Mouse (Mus musculus) embryonic facial prominence, embryonic 12.5 days (tissue): ENCODE results near the gene AA986860. TPM values are rescaled to one million over a fixed set of nuclear protein-coding genes. Genes with fewer than 3 reads are reported as not detected.

Source experiments
- ATAC-seq: fragments of 200-750 bp; cut with Nextera tagmentation; 2 replicates; pipeline ENCODE4 v1.8.0; 2017; ENCODE audit not compliant: insufficient number of reproducible peaks, insufficient read depth, low FRiP score, low TSS enrichment
- H3K27ac ChIP-seq: fragments of 300-500 bp; sonication (generic); 2 replicates; pipeline ENCODE4 v1.5.1; 2016; ENCODE audit warnings: mild to moderate bottlenecking
- H3K27me3 ChIP-seq: fragments of 300-500 bp; sonication (generic); 2 replicates; pipeline ENCODE4 v1.6.1; 2016; ENCODE audit warnings: mild to moderate bottlenecking, moderate library complexity
- H3K36me3 ChIP-seq: fragments of 300-500 bp; sonication (generic); 2 replicates; pipeline ENCODE4 v1.6.1; 2016; ENCODE audit warnings: mild to moderate bottlenecking
- H3K4me1 ChIP-seq: fragments of 300-500 bp; sonication (generic); 2 replicates; pipeline ENCODE4 v1.6.1; 2016
- H3K4me2 ChIP-seq: fragments of 300-500 bp; sonication (generic); replicated peaks from 2 replicates; pipeline ENCODE4 v1.6.1; 2016; ENCODE audit warnings: mild to moderate bottlenecking, moderate library complexity
- H3K4me3 ChIP-seq: fragments of 300-500 bp; sonication (generic); 2 replicates; pipeline ENCODE4 v1.5.1; 2016; ENCODE audit warnings: mild to moderate bottlenecking
- H3K9ac ChIP-seq: fragments of 300-500 bp; sonication (generic); 2 replicates; pipeline ENCODE4 v1.6.1; 2016; ENCODE audit warnings: mild to moderate bottlenecking, moderate library complexity
- H3K9me3 ChIP-seq: fragments of 300-500 bp; sonication (generic); 2 replicates; pipeline ENCODE4 v1.6.1; 2016; ENCODE audit warnings: mild to moderate bottlenecking, moderate library complexity
- WGBS: fragments of 180-500 bp; shearing (Covaris S2); methylation state at CpG from one replicate; pipeline ENCODE4 v1.1.7; 2016; 5-methylcytosine and 5-hydroxymethylcytosine counted together
- polyA plus RNA-seq: library from polyadenylated mRNA; unstranded; fragments of >200 nt; fragmentation: Nextera tagmentation; extraction: Ambion mirVana; gene quantifications from 2 replicates; pipeline ENCODE4 v1.2.1, GENCODE M21; 2016

The AA986860 gene
- 0.83 and 1.00 TPM in 2 replicates for polyA plus RNA-seq

DNA sequence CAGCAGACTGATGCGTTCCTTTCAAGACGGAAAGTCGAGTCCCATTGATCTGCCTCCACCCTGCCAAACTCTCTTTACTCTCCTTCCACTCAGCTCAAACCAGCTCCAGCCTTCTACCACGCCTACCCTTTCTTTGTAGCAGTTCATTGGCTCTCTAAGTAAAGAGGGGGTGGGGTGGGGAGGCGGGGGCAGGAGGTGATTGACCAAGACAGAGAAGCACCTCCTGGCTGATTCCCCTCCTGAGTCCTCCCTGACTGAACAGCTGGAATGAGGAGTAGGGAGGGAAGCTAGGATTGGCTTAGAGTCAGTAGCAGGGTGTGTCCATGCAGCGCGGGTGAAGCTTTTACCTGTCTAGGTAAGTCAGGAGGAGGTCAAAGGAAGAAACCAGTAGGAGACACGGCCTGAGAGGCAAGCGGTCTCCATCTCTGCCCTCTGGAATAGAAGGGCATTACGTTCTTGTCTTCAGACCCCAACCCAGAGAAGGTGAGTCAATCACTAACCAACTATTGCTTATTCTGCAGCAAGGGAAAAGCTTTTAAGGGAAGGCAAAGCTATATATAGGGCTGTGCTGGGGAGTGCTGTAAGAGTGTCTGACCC lies at the start of gene AA986860:
Gene AA986860 (plus strand): TSS at position 236 of the 597 bp plus-strand sequence.
- peaks cover 6% of the 10 kb centered on the region; the same call in 1 of the 2 replicates for H3K4me1 ChIP-seq
- H3K4me3 ChIP-seq, result no peak within 1 kb of the TSS
- 0 out of 2 replicates have a peak, but pooled peaks have one; percentile 35 for ATAC-seq
- no peaks in the 10 kb centered on the region for H3K36me3 ChIP-seq
- no peaks in the 10 kb centered on the region for H3K27me3 ChIP-seq
- H3K9ac ChIP-seq, result no peak within 1 kb of the TSS
- H3K27ac ChIP-seq, result no peak within 1 kb of the TSS
- H3K9me3 ChIP-seq, result no peaks in the 10 kb centered on the region
- peak within 1 kb of the TSS; percentile 41 for H3K4me2 ChIP-seq
- WGBS, result 7% methylated on average over 10 of the region's 10 CpGs

DNA sequence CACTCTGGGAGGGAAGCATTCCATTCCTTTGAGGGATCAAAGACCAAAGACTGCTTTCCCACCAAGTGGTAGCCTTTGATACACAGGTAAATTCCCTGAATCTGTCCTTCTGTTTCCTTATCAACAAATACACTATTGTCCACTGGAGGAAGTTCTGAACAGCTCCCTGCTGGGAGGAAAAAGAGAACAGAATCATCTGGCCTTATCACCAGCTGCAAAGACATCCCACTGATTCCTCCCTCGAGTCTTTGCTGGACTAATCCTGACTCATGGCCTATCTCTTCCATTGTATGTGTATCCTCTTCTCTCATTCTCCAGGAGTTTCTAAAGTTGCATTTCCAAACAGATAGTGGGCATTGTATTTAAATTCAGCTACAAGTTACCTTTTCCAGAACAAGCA lies 47.9 kb upstream of the AA986860 start:
- H3K27ac ChIP-seq, result no peak overlapping the region
- H3K4me3 ChIP-seq, result no peak overlapping the region
- no peak overlapping the region for H3K9ac ChIP-seq
- no peaks in the 10 kb centered on the region for H3K9me3 ChIP-seq
- 52% methylated on average over 1 of the region's 1 CpGs for WGBS
- ATAC-seq, result no peak
- no peak overlapping the region for H3K4me2 ChIP-seq
- no peaks in the 10 kb centered on the region for H3K4me1 ChIP-seq
- no peaks in the 10 kb centered on the region for H3K36me3 ChIP-seq
- no peaks in the 10 kb centered on the region for H3K27me3 ChIP-seq

DNA sequence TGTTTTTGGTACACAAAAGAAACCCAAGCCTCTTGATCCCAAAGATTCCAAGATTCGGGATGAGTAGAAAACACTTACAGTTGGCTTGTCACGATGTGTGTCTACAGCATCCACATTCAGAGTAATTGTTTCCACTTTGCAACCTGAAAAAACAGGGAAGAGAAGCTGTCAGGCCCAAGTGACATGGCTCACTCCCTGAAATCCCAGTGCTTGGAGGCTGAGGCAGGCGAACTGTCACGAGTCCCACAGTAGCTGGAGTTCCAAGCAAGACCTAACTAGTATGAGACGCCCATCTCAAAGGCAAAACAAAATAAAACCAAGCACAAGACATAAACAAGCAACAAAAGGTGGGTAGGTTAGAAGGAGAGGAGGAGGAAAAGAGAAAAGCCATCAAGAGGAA lies 33.2 kb upstream of the AA986860 start:
- no peak for ATAC-seq
- Histone ChIP-seq H3K4me3 (no peak overlapping the region), H3K9me3 (no peaks in the 10 kb centered on the region), H3K9ac (no peak overlapping the region), H3K27ac (no peak overlapping the region), H3K36me3 (peaks cover 45% of the 10 kb centered on the region), H3K27me3 (no peaks in the 10 kb centered on the region), H3K4me1 (no peaks in the 10 kb centered on the region), H3K4me2 (no peak overlapping the region)
- WGBS, result 89% methylated on average over 5 of the region's 5 CpGs

DNA sequence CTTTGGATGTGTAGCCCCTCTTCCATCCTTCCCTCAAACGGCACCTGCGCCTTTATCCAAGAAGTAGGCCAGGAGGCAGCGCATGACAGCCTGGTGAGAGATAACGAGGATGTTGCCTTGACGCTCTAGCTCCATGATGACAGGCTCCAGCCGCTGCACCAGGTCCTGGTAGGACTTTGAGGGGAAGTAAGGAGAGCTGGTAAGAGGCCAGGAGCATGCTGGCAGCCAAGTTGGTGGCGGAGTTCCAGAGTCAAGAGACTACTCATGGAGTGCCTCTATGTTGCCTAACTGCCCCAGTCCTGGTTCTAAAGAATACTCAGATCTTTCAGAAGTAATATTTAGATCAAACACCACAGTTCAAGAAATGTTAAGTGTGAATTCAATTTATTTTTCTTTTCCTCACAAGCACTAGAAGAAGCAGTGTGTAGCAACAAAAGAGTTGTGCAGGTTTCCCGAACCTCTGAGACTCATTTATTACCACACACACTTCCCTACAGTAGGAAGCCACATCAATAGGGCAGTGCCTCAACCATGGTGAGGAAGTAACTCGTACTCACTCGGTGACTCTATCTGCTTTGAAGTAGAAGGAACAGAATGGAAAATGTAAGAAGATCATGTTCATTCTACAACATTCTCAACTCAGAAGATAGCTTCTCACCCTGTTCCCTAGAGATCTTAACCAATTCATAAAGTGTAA lies 31.7 kb upstream of the AA986860 start:
- Histone ChIP-seq H3K27ac (no peak overlapping the region), H3K4me1 (no peaks in the 10 kb centered on the region), H3K4me3 (no peak overlapping the region), H3K27me3 (no peaks in the 10 kb centered on the region), H3K36me3 (peaks cover 48% of the 10 kb centered on the region), H3K9me3 (no peaks in the 10 kb centered on the region), H3K4me2 (no peak overlapping the region), H3K9ac (no peak overlapping the region)
- WGBS, result 94% methylated on average over 10 of the region's 10 CpGs
- ATAC-seq, result no peak

DNA sequence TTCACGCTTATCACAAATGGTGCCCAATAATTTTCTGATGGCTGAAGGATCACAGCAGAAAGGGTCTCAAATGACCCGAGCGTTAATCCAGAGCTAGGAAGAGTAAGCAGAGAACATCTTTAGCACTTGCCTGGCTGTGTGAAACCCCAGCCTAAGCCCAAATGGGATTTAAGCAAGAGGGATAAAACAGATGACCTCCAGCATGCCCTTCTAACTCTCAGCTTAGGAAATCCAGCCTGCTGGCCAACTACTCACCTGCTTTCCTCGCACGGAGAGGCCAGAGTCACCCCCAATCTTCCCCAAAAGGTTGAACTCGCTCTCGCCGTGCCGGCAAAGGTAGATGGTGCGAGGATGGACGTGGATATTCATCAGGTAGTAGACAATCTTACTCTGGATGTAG lies 29.8 kb upstream of the AA986860 start:
- 93% methylated on average over 11 of the region's 11 CpGs for WGBS
- H3K27ac ChIP-seq, result no peak overlapping the region
- no peak overlapping the region for H3K4me3 ChIP-seq
- no peaks in the 10 kb centered on the region for H3K27me3 ChIP-seq
- H3K9ac ChIP-seq, result no peak overlapping the region
- ATAC-seq, result no peak
- H3K9me3 ChIP-seq, result no peaks in the 10 kb centered on the region
- H3K4me2 ChIP-seq, result no peak overlapping the region
- no peaks in the 10 kb centered on the region for H3K4me1 ChIP-seq
- H3K36me3 ChIP-seq, result peaks cover 60% of the 10 kb centered on the region

DNA sequence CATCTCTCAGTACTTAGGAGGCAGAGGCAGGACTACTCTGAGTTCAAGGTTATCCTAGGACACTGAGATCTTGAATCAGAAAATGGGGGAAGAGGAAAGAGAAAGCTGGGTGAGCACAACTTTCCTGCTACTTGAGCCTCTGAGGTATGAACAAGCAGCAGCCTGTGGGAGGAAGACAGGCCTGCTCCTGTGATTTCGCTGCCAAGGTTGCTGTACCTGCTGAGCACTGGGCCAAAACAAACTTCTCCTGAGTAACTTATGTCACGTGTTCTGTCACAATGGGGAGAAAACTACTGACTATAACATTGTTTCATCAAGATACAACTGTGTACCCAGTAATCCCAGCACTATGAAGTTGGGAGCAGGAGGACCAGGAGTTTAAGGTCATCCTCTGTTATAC lies 28.2 kb upstream of the AA986860 start:
- 79% methylated on average over 2 of the region's 2 CpGs for WGBS
- Histone ChIP-seq H3K4me2 (no peak overlapping the region), H3K27ac (no peak overlapping the region), H3K9ac (no peak overlapping the region), H3K4me1 (no peaks in the 10 kb centered on the region), H3K4me3 (no peak overlapping the region), H3K9me3 (no peaks in the 10 kb centered on the region), H3K27me3 (no peaks in the 10 kb centered on the region), H3K36me3 (peaks cover 47% of the 10 kb centered on the region)
- ATAC-seq, result no peak

DNA sequence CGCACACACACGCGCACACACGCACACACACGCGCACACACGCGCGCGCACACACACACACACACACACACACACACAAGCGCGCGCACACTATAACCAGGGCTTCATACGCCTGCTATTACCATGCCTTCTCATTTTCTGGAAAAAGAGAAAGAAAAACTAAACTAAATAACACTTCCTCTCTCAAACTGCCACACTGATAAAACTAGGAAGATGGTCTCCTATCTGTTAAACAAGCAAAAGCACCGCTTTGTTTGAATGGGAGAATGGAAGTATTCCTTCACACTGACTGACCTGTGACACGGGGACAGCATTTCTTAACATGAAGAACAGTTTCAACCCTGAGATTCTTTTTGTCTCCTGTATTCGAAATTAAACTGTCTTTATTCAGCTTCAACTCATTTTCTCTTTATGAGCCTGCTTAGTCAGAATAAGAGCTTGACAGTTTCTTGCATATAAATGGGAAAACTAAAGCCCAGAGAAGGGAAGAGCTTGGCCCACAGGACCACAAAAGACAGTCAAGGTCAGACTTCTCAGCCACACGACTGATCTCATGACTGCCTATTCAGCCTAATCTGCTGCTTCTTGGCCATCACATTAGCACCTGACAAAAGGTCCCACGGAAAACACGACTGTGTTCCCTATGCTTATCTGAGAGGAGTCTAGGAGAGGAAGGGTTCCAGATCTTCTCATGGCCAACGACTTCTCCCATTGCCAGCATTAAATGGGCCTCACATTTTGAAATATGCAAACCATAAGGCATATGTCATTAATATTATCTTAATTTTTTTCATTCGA lies 21.3 kb upstream of the AA986860 start:
- Histone ChIP-seq H3K4me3 (no peak overlapping the region), H3K9ac (no peak overlapping the region), H3K27me3 (no peaks in the 10 kb centered on the region), H3K27ac (no peak overlapping the region), H3K36me3 (peaks cover 15% of the 10 kb centered on the region; the same call in 1 of the 2 replicates), H3K4me1 (0 out of 2 replicates have a peak, but pooled peaks cover 4% of the 10 kb centered on the region), H3K4me2 (no peak overlapping the region), H3K9me3 (no peaks in the 10 kb centered on the region)
- 92% methylated on average over 22 of the region's 22 CpGs for WGBS
- ATAC-seq, result no peak

DNA sequence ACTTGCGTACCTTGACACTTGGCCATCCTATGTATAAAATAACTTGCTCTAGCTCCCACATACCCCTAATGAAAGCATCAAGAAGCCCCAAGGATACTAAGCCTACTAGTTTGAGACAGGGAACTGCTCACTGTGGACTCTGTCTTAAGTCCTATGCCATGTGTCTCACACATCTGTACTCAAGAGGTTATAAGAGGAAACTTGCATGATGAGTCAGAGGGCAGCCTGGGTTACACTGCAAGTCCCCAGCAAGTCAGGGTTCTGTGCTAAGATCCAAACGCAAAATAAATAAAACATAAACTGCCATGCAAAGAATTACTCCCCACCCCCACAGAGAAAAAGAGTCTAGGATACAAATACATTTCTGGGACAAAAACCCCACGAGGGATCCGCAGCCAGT lies 17.7 kb upstream of the AA986860 start:
- H3K9me3 ChIP-seq, result no peaks in the 10 kb centered on the region
- peaks cover 11% of the 10 kb centered on the region for H3K4me1 ChIP-seq
- ATAC-seq, result no peak
- no peak overlapping the region for H3K9ac ChIP-seq
- H3K27me3 ChIP-seq, result no peaks in the 10 kb centered on the region
- H3K4me2 ChIP-seq, result no peak overlapping the region
- WGBS, result 72% methylated on average over 4 of the region's 4 CpGs
- no peak overlapping the region for H3K27ac ChIP-seq
- no peak overlapping the region for H3K4me3 ChIP-seq
- 0 out of 2 replicates have a peak, but pooled peaks cover 3% of the 10 kb centered on the region for H3K36me3 ChIP-seq

DNA sequence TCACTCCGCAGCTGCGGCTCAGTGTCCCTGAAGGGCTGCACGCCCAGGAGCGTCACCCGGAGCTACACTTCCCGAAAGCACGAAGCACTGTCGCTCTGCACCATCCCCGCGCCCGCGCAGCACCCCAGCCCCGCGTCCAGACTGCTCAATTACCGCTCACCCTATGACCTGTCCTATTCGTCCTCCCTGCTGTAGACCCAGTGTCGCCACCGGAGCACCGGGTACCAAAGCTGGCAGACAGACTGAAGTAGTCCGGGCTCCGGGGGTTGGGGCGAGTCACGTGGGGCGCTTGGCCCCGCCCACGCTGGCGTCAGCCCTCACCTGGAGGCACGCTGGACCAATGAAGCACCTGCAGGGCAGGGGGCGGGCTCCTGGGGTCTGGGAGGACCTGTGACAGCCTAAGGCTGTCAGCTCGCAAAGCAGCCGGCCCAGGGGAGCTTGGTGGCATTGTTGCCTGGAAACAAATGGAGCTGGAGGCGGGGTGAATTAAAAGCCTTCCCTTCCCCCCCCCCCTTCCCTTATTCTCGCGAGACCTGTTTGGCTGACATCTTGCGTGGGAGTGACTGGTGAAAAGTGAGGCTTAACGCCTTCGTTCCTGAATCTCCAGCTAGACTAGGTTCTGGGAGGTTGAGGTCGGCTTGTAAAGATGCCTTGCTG lies 16.1 kb upstream of the AA986860 start, which contains the start of gene Gm29427:
Gene Gm29427 (minus strand): TSS at position 239 of the 657 bp plus-strand sequence.
- Histone ChIP-seq H3K27ac (peak within 1 kb of the TSS; percentile 70; the same call in 1 of the 2 replicates), H3K4me2 (peak within 1 kb of the TSS; percentile 77), H3K4me3 (peak within 1 kb of the TSS; percentile 87), H3K9ac (peak within 1 kb of the TSS; percentile 88), H3K36me3 (peaks cover 5% of the 10 kb centered on the region), H3K9me3 (no peaks in the 10 kb centered on the region), H3K27me3 (no peaks in the 10 kb centered on the region), H3K4me1 (peaks cover 14% of the 10 kb centered on the region)
- ATAC-seq, result peak; percentile 90
- WGBS, result under 1% methylated on average over 38 of the region's 38 CpGs

DNA sequence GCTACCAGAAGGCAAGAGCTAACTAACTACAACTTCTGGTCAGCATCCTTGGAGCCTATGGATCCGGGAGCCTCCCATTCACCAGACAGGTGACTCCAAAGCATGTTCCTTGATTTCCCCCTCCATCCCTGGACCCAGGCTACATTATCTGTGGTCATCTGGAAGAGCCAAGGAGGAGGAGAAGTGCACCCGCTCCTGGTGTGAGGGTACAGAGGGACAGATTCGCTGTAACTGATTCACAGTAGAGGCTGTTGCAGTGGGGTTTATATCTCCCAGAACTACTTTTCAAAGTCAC lies 15.6 kb upstream of the AA986860 start:
- peak overlapping the region; percentile 77 for H3K4me2 ChIP-seq
- H3K9ac ChIP-seq, result peak overlapping the region; percentile 88
- H3K27me3 ChIP-seq, result no peaks in the 10 kb centered on the region
- no peaks in the 10 kb centered on the region for H3K9me3 ChIP-seq
- 1% methylated on average over 3 of the region's 3 CpGs for WGBS
- peaks cover 5% of the 10 kb centered on the region for H3K36me3 ChIP-seq
- ATAC-seq, result peak; percentile 18; the same call in 1 of the 2 replicates
- peaks cover 14% of the 10 kb centered on the region for H3K4me1 ChIP-seq
- 0 out of 2 replicates have a peak overlapping the region, but pooled peaks have one; percentile 70 for H3K27ac ChIP-seq
- peak overlapping the region; percentile 87 for H3K4me3 ChIP-seq

DNA sequence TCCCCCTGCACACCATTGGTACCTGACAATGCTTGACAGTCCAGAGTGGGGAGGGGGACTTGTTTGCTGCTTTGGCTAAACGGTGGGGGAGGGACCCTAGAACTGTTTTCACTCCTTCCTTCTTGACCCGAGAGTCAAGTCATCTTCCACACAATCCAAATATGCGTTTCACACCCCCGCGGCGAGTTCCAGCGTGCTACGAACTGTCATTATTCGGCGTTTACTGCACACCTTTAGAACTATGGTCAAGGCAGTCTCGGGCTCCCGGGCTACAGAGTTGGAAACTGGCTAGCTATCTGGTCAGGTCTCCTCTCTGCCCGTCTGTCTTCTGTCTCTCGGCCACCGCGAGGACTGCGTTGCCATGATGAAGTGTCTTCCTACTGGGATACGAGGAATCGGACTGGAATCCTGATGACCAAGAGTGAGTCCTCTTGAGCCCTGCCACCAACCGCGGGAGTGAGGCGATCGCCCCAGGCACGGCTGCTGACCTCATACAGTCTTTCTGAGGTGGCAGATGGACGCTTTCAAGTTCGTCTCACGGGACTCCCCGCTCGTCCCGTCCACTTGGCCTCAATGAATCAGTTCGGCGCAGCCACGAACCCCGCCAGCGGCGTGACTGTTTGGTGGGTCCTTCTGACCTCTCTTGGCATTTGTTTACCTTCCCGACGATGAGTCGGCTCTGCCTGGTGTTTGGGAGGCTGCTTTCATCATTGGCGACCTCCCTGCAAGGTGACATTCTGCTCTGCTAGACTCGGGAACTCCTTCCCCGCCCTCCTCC lies 15.1 kb upstream of the AA986860 start:
- under 1% methylated on average over 42 of the region's 42 CpGs for WGBS
- Histone ChIP-seq H3K4me2 (peak overlapping the region; percentile 77), H3K4me1 (peaks cover 14% of the 10 kb centered on the region), H3K36me3 (peaks cover 5% of the 10 kb centered on the region), H3K27ac (peak overlapping the region; percentile 70), H3K27me3 (no peaks in the 10 kb centered on the region), H3K4me3 (peak overlapping the region; percentile 87), H3K9me3 (no peaks in the 10 kb centered on the region), H3K9ac (peak overlapping the region; percentile 88)
- ATAC-seq, result peak; percentile 4; the same call in 1 of the 2 replicates
